Mouse (Mus musculus): ENCODE measurements around the gene Wnt3a. TPM values are rescaled to one million over a fixed set of nuclear protein-coding genes. Genes with fewer than 3 reads are reported as not detected.
"Not testable (repeated sequence)": the region's sequence is repeated elsewhere in the genome, so short reads cannot be mapped to it uniquely, and the experiment has no call there.

Gene Wnt3a
- polyA plus RNA-seq, 1 experiment from 2014 or later, result 0.08 TPM

DNA sequence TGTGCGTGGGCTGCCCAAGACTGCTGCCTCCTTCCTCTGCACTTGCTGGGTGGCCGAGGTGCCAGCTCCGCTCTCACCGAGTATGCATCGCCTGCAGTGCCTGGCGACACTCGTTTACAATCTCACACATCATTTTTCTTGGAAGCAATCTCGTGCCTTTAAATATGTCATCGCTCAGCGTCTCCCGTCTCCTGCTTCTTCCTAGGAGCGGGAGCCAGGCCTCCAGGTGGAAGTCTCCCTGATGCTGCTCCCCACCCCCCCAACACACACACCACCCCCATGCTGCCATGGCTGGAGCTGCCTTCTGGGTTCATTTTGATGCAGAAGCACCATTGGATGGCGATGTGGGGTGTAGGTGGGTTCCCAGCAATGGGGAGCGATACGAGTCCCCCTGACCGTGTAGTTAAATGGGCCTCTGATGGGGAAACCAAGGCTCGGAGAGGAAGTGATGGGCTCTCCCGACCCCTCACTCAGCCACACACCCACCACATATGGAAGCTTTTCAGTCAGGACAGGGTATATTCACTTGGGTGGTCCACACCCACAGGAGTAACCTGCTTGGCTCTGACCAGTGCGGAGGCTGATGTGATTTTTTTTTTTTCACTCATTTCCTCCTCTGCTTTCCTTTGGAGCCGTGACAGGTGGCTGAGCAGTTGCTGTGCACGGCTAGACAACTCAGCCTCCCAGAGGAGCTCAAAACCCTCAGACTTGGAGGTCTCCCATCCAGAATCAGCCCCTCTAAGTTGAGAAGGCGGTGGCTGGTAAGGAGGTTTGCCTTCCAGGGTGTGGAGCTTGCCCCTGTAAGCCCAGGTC, 14.7 kb upstream of the Wnt3a start:
- WGBS, result 42% methylated on average over 22 of the region's 22 CpGs
- Histone ChIP-seq H3K4me1 (peaks cover 42% of the 10 kb centered on the region), H3K9me3 (no peaks in the 10 kb centered on the region), H3K27me3 (ENCODE audit: insufficient read depth, poor library complexity, severe bottlenecking) (peaks cover 90% of the 10 kb centered on the region), H3K27ac (no peak overlapping the region), H3K36me3 (no peaks in the 10 kb centered on the region), H3K4me3 (no peak overlapping the region)
- no peak for DNase-seq (ENCODE audit: low spot score)

DNA sequence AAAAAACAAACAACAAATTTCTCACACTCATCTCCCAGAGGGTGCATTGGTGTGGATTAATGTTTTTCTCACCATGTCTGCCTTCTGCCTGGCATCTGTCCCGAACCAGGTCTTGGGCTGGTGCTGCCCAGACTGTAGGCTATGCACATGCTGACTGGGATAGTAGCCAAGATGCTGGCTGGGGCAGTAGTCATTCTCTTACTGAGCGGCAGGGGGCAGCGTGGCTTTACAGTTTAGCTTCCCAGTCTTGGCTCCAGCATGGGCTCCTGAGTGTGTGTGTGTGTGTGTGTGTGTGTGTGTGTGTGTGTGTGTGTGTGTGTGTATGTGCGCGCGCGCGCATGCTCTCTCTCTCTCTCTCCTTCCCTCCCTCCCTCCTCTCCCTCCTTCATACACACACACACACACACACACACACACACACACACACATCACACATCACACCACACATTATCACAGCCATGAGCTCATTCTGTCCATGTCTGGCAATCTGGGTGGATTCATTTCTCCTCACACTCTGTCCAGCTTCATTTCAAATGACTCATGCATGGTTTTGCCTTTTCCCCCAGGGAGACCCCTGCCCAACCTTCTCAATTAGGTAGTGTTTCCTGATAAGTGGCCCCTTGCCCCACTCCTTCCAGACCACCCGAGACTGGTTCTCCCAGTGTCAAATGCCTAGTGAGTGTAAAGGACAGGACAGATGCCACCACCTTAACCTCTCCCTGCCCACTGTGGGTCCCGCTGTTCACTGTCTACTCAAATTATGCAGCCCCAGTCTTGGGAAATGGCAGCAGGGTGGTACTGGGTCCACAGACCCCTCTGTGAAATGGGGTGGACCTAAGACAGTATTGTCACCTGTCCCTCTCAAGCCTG, 12.4 kb upstream of the Wnt3a start:
- Histone ChIP-seq H3K9me3 (no peaks in the 10 kb centered on the region), H3K27me3 (ENCODE audit: insufficient read depth, poor library complexity, severe bottlenecking) (peaks cover 86% of the 10 kb centered on the region), H3K27ac (no peak overlapping the region), H3K36me3 (no peaks in the 10 kb centered on the region), H3K4me3 (no peak overlapping the region), H3K4me1 (peaks cover 24% of the 10 kb centered on the region)
- 35% methylated on average over 10 of the region's 10 CpGs for WGBS
- DNase-seq (ENCODE audit: low spot score), result no peak

DNA sequence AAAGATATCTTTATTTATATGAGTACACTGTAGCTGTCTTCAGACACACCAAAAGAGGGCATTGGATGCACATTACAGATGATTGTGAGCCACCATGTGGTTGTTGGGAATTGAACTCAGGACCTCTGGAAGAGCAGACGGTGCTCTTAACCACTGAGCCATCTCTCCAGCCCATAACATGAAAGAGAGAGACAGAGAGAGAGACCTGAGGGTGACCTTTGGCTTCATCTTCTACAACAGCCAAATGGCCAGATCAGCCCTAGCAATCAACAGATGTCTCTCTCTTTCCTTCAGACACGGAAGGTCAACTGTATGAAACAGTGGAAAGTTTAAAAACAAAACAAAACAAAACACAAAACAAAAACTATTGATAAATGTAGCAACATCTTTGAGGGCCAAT, 10.5 kb upstream of the Wnt3a start:
- not testable (repeated sequence) for H3K4me3 ChIP-seq; H3K36me3 ChIP-seq; H3K27ac ChIP-seq; H3K9me3 ChIP-seq; H3K4me1 ChIP-seq; DNase-seq (ENCODE audit: low spot score)
- whole genome bisulfite sequencing, result 54% methylated on average over 2 of the region's 2 CpGs
- peaks cover 87% of the 10 kb centered on the region for H3K27me3 ChIP-seq (ENCODE audit: insufficient read depth, poor library complexity, severe bottlenecking)

DNA sequence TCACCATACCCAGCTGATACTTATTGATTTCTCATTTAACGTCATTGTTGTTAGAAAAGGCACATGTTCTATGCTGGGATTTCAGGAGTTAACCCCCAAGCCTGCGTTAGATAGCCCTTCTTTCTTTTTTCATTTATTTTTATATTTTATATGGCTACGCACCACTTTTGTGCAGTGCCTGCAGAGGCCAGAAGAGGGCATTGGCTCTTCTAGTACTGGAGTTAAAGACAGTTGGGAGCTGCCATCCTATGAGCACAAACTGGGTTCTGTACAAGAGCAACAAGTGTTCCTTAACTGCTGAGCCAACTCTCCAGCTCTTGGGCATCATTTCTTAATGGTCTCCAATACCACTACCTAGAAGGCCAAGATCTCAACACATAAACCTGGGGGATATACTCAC, 9.6 kb upstream of the Wnt3a start:
- H3K27me3 ChIP-seq (ENCODE audit: insufficient read depth, poor library complexity, severe bottlenecking), result peaks cover 87% of the 10 kb centered on the region
- H3K4me3 ChIP-seq, result no peak overlapping the region
- H3K4me1 ChIP-seq, result peaks cover 3% of the 10 kb centered on the region; the same call in 1 of the 2 replicates
- DNase-seq (ENCODE audit: low spot score), result no peak
- WGBS, result 23% methylated on average over 3 of the region's 3 CpGs
- H3K9me3 ChIP-seq, result no peaks in the 10 kb centered on the region
- no peaks in the 10 kb centered on the region for H3K36me3 ChIP-seq
- no peak overlapping the region for H3K27ac ChIP-seq

DNA sequence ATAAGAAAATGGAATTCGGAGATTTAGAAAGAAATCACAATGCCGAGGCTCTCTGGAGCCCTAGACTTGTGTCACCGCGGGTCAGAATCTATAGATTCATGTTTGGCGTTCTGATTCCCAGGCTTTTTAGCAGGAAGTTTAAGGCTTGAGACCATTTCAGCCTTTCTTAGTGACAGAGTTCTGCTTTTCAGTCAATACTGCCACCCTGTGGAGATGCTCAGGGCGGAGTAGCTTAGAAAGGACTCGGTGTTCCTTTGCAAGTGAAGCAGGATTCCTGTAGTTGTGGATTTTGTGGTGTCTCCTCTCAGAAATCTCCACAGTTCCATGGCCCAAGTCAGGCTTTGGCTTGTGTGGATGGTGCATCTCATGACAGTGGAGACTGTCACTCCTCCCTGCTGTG, 7.4 kb upstream of the Wnt3a start:
- DNase-seq (ENCODE audit: low spot score), result no peak
- H3K4me1 ChIP-seq, result no peaks in the 10 kb centered on the region
- no peak overlapping the region for H3K4me3 ChIP-seq
- 16% methylated on average over 7 of the region's 7 CpGs for WGBS
- no peak overlapping the region for H3K27ac ChIP-seq
- H3K36me3 ChIP-seq, result no peaks in the 10 kb centered on the region
- H3K9me3 ChIP-seq, result no peaks in the 10 kb centered on the region
- H3K27me3 ChIP-seq (ENCODE audit: insufficient read depth, poor library complexity, severe bottlenecking), result peaks cover 78% of the 10 kb centered on the region

DNA sequence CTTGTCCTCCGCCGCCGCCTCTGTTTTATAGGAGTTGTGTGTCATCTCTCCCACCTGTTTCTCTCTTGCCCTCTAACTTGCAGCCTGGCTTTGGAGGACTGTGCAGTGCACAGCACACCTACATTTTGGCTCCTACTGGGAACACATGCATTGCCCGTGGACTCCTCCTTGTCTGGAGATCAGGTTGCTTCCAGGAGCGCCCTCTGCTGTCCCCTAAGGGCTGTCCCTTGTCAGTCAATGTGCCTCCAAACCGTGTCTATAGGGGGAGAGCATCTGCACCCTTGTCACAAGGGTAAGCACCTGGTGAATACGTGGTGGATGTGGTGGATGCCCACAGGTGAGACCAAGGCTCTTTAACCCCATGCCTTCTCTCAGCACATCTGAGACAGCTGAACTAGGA, 3.1 kb upstream of the Wnt3a start:
- H3K27me3 ChIP-seq (ENCODE audit: insufficient read depth, poor library complexity, severe bottlenecking), result peaks cover 89% of the 10 kb centered on the region
- no peaks in the 10 kb centered on the region for H3K36me3 ChIP-seq
- peaks cover 16% of the 10 kb centered on the region for H3K4me1 ChIP-seq
- H3K4me3 ChIP-seq, result no peak overlapping the region
- H3K27ac ChIP-seq, result no peak overlapping the region
- WGBS, result 24% methylated on average over 7 of the region's 7 CpGs
- H3K9me3 ChIP-seq, result no peaks in the 10 kb centered on the region
- no peak for DNase-seq (ENCODE audit: low spot score)

DNA sequence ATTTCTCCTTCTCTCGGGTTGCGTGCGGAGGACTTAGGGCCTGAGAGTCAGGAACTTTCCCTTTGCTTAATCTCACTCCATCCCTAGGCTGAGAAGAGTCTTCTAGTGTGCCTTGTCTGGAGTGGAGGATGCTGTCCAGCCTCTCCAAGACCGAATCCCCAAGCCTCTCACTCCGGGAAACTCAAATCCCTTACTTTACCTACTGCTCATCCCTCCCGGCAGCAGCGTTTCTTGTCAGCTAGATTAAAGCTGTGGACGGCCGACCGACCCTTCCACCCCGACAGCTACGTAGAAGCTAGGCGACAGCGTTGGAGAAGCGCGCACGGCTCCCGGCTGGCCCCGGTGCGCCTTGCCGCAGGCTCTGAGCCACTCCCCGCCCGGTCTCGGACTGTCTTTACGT, 846 bp downstream of the Wnt3a start:
- DNase-seq (ENCODE audit: low spot score), result no peak
- H3K36me3 ChIP-seq, result no peaks in the 10 kb centered on the region
- WGBS, result under 1% methylated on average over 25 of the region's 25 CpGs
- peaks cover 95% of the 10 kb centered on the region for H3K27me3 ChIP-seq (ENCODE audit: insufficient read depth, poor library complexity, severe bottlenecking)
- H3K4me1 ChIP-seq, result peaks cover 16% of the 10 kb centered on the region
- no peaks in the 10 kb centered on the region for H3K9me3 ChIP-seq
- peak overlapping the region; percentile 45; the same call in 1 of the 2 replicates for H3K4me3 ChIP-seq
- H3K27ac ChIP-seq, result no peak overlapping the region

DNA sequence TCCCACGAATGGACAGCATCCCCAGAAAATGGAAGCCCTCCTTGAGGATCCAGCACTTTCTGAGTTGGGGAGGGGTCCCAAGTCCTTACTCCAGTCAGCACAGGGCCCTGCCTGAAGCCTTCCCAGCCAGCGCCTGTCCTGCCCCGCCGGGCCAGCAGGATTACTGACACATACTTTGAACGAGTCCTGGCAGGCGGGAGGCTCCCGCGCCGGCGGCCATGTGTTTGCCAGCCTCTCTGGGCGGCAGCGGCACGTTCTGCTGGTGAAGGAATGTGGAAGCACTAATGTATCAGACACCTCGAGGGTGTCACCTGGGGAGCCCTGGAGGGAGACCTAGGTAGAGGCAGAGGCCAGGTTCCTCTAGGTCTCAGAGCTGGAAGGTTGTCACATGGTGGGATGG, 6.4 kb downstream of the Wnt3a start:
- no peak for DNase-seq (ENCODE audit: low spot score)
- Histone ChIP-seq H3K9me3 (no peaks in the 10 kb centered on the region), H3K4me3 (no peak overlapping the region), H3K36me3 (no peaks in the 10 kb centered on the region), H3K4me1 (peaks cover 5% of the 10 kb centered on the region; the same call in 1 of the 2 replicates), H3K27me3 (ENCODE audit: insufficient read depth, poor library complexity, severe bottlenecking) (peaks cover 99% of the 10 kb centered on the region), H3K27ac (no peak overlapping the region)
- WGBS, result 11% methylated on average over 14 of the region's 14 CpGs

DNA sequence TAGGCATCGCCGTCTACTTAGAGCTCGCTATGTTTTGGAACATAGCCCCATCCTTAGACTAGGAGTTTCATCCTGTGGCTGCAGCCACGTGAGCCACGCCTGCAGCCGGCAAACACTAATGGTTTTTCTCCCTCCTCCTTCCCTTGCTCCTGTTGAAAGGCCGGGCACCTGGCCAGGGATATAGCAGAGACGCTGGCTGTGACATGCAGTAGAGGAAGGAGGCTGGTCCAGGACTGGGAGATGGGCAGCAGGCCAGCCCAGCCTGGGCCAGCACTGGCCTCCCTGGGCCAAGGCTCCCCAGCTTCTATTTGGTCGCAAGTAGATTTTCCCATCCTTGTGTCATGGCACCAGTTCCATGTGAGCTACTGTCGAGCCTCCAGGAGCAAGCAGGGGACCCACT, 7.6 kb downstream of the Wnt3a start:
- H3K27me3 ChIP-seq (ENCODE audit: insufficient read depth, poor library complexity, severe bottlenecking), result peaks cover 99% of the 10 kb centered on the region
- WGBS, result 74% methylated on average over 10 of the region's 10 CpGs
- H3K27ac ChIP-seq, result no peak overlapping the region
- no peaks in the 10 kb centered on the region for H3K4me1 ChIP-seq
- no peak for DNase-seq (ENCODE audit: low spot score)
- no peaks in the 10 kb centered on the region for H3K36me3 ChIP-seq
- no peak overlapping the region for H3K4me3 ChIP-seq
- no peaks in the 10 kb centered on the region for H3K9me3 ChIP-seq

DNA sequence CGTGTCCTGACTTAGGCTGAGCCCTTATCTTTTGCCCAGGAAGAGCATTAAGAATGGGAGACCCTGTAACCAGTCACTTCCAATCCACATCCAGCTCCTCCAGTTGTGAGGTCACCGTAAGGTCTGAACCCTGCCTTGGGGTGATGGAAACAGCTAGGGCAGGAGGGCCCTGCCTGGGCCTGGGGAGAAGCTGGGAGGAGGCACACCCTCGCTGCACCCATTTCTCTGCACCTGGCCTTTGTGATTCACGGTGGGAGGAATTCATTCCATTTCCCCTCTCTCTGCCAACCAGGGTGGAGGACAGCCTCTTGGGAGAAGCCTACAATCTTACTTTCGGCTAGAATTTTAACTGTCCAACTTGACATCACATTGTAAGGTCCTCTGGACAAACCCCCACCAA, 8.4 kb downstream of the Wnt3a start:
- WGBS, result 51% methylated on average over 5 of the region's 5 CpGs
- no peak for DNase-seq (ENCODE audit: low spot score)
- Histone ChIP-seq H3K36me3 (no peaks in the 10 kb centered on the region), H3K27ac (no peak overlapping the region), H3K27me3 (ENCODE audit: insufficient read depth, poor library complexity, severe bottlenecking) (peaks cover 99% of the 10 kb centered on the region), H3K4me1 (no peaks in the 10 kb centered on the region), H3K4me3 (no peak overlapping the region), H3K9me3 (no peaks in the 10 kb centered on the region)

DNA sequence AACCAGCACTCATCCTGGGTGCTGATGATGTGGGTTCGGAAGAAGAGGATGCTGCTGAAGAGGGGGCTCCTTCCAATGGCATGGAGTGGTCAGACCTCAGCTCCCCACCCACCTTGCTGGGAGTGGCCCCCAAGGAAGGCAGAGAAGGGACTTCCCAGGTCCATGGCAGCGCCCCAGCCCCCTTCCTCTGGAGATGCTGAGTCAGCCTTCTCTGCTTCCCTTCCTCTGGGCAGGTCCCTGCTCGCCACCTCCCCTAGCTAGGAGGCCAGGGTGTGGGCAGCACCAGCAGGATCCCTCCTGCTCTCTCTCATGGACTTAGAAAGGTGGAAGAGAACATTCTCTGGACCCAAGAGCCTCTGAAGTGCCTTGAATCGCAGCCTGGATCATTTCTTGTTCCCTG, 12.5 kb downstream of the Wnt3a start:
- Histone ChIP-seq H3K4me1 (peaks cover 5% of the 10 kb centered on the region; the same call in 1 of the 2 replicates), H3K9me3 (no peaks in the 10 kb centered on the region), H3K27me3 (ENCODE audit: insufficient read depth, poor library complexity, severe bottlenecking) (peaks cover 94% of the 10 kb centered on the region), H3K4me3 (no peak overlapping the region), H3K27ac (no peak overlapping the region), H3K36me3 (no peaks in the 10 kb centered on the region)
- WGBS, result 64% methylated on average over 4 of the region's 4 CpGs
- DNase-seq (ENCODE audit: low spot score), result no peak

DNA sequence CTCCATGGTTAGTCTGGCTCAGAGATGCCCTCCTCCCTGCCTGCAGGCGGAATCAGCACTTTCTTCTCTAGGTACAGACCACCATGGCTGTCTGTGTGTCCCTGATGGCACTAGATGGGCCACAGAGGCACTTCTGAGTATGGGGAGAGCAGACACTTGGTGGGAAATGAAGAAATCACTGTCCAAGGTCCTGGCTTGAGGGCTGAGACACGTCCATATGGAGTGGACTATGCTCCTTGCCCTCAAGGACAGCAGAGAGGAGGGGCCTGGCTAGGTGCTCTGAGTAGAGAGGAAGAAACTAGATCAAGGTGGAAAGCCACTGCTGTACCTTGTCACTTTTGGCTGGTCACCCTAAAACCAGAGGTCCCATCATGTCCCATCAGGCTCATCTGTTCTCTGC, 13.7 kb downstream of the Wnt3a start:
- no peaks in the 10 kb centered on the region for H3K36me3 ChIP-seq
- H3K27ac ChIP-seq, result no peak overlapping the region
- peaks cover 5% of the 10 kb centered on the region; the same call in 1 of the 2 replicates for H3K4me1 ChIP-seq
- 30% methylated on average over 2 of the region's 2 CpGs for WGBS
- DNase-seq (ENCODE audit: low spot score), result no peak
- H3K9me3 ChIP-seq, result no peaks in the 10 kb centered on the region
- peaks cover 87% of the 10 kb centered on the region for H3K27me3 ChIP-seq (ENCODE audit: insufficient read depth, poor library complexity, severe bottlenecking)
- no peak overlapping the region for H3K4me3 ChIP-seq

DNA sequence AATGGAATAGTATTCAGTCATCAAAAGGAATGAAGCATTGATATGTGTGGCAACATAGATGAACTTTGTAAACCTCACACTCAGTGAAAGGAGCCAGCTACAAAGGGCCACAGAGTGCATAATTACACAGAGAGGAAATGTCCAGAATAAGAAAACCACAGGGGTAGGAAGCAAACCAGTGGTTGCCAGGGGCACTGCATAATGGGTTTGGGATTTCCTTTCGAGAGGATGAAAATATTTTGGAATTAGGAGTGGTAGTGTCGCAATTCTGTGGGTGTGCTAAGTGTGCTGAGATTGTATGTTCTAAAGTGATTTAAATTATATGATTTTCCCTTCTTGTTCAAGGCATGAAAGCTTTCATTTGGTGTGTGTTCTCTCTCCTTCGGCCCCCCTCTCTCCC, 16.4 kb downstream of the Wnt3a start:
- Histone ChIP-seq H3K27me3 (ENCODE audit: insufficient read depth, poor library complexity, severe bottlenecking) (peaks cover 60% of the 10 kb centered on the region), H3K27ac (no peak overlapping the region), H3K9me3 (no peaks in the 10 kb centered on the region), H3K4me1 (peaks cover 5% of the 10 kb centered on the region; the same call in 1 of the 2 replicates), H3K36me3 (no peaks in the 10 kb centered on the region), H3K4me3 (no peak overlapping the region)
- WGBS, result 75% methylated on average over 2 of the region's 3 CpGs
- DNase-seq (ENCODE audit: low spot score), result no peak

Measured in heart, embryonic 10.5 days (tissue).